Mouse (Mus musculus) frontal cortex, postnatal 36 days (tissue): ENCODE results near the gene Zfp558.
"Not testable (repeated sequence)": the region's sequence is repeated elsewhere in the genome, so short reads cannot be mapped to it uniquely, and the experiment has no call there.

Experiments
- DNase-seq, 2 experiments: peaks; one replicate each; pipeline ENCODE4 v3.0.0; 2022; ENCODE audit warnings: low spot score in 2 of 2

Gene Zfp558

GRCm38 (mm10) chr9:18478168-18478567 is at the start of gene Zfp558, which contains the start of gene Mbd3l1:
TSS of gene Zfp558 (minus strand) at chr9:18478268.
TSS of gene Mbd3l1 (plus strand) at chr9:18478359.
- no peak for DNase-seq

GRCm38 (mm10) chr9:18508098-18508497 is 30.0 kb upstream of the Zfp558 start:
- DNase-seq: no peak

GRCm38 (mm10) chr9:18473324-18474128 is 4.5 kb downstream of the Zfp558 start:
- peak; percentile 61 to 63 for DNase-seq

- DNase-seq: no peak
Observed at GRCm38 (mm10) chr9:18468005-18468404, 10.1 kb downstream of the Zfp558 start.

- no peak for DNase-seq
Observed at GRCm38 (mm10) chr9:18467350-18467749, 10.7 kb downstream of the Zfp558 start.

GRCm38 (mm10) chr9:18456520-18456919 is 21.5 kb downstream of the Zfp558 start:
- DNase-seq: no peak

GRCm38 (mm10) chr9:18431687-18432086 is 46.4 kb downstream of the Zfp558 start:
- DNase-seq: no peak

- no peak for DNase-seq
Observed at GRCm38 (mm10) chr9:18430354-18430753, 47.7 kb downstream of the Zfp558 start, which contains the start of gene Mbd3l2. TSS of gene Mbd3l2 (plus strand) at chr9:18430654.

GRCm38 (mm10) chr9:18412371-18412770 is 65.7 kb downstream of the Zfp558 start:
- not testable (repeated sequence) for DNase-seq
